Mouse (Mus musculus) adrenal gland, adult 8-10 months (tissue): ENCODE results near the gene Rapgef2. TPM values are rescaled to one million over a fixed set of nuclear protein-coding genes. Genes with fewer than 3 reads are reported as not detected.
"Not testable (repeated sequence)": the region's sequence is repeated elsewhere in the genome, so short reads cannot be mapped to it uniquely, and the experiment has no call there.

Experiments
- DNase-seq: peaks from one replicate; pipeline ENCODE4 v3.0.0; 2022
- total RNA-seq, 4 experiments: library from RNA; stranded (reverse); gene quantifications; 2 replicates each; pipeline ENCODE4 v1.2.4; 2022

Rapgef2 gene
- total RNA-seq, 4 experiments from 2014 or later = 21.3 to 32.2 (median 26.2) TPM

- peak; percentile 61 for DNase-seq
These were observed 83.8 kb downstream of the Rapgef2 start for GRCm38 (mm10) chr3:79202275-79203153.

DNA sequence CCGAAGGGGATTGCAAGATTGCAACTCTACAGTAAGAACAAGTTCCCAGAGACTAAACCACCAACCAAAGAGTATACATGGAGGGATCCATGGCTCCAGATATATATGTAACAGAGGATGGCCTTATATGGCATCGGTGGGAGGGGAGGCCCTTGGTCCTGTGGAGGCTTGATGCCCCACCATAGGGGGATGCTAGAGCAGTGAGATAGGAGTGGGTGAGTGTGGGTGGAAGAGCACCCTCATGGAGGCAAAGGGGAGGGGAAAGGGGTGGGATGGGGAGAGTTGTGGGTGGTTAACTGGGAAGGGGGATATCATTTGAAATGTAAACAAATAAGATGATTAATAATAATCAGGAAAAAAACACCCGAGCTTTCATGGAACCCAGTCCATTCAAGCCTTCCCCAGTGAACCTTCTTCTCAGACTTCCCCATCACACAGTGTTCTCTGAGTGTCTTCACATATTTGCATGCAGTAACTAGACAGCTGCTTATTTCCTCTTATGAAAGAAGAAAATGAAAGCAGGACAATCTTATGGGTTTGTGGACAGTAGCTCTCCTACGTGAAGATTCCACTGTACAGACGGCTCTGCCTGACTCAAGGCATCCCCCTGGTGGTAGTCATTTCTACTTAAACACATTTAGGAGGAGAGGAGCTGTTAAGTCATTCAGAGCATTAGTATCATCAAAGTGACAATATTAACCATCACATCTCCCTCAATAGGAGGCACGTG is 89.4 kb downstream of the Rapgef2 start:
- peak; percentile 32 for DNase-seq

- DNase-seq = no peak
These were observed 91.0 kb downstream of the Rapgef2 start for GRCm38 (mm10) chr3:79195280-79195679.

GRCm38 (mm10) chr3:79194111-79194793 is 92.1 kb downstream of the Rapgef2 start:
- DNase-seq = no peak

DNA sequence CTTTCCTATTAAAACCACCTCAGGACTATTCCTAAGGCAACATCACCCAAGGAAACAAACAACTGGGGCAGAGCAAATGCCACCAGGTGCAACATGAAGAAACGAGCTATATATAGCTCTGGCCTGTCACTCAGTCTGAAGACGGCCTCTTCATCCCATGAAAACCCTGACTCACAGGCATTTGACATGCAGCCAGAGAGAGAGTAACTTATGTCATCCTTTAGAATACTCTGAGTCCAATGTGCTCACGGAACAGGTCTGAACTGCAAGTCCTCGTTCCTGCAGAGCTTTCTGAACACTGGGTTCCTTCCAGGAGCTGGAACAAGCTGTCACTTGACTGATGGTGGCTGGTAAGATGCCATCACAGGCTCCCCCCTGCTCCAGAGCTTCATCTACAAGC is 93.3 kb downstream of the Rapgef2 start:
- DNase-seq = no peak

GRCm38 (mm10) chr3:79191981-79192380 is 94.3 kb downstream of the Rapgef2 start:
- no peak for DNase-seq

- no peak for DNase-seq
These were observed 94.8 kb downstream of the Rapgef2 start for GRCm38 (mm10) chr3:79191471-79191870.

DNA sequence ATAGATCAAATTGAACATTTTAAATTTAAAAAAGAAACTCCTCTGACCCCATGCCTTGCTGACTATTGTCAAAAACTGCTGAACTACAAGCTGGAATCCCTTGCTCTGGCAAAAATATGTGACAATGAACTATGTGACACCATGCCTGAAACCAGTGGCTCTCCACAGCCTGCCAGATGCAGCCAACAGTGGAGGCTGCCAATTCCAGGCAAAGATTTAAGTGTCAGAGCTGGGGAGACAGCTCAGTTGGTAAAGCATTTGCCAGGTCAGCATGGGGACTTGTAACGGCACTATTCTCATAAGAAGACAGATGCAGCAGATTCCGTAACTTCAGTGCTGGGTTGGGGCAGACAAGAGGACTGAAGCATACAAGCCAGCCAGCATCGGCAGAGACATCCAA is 95.9 kb downstream of the Rapgef2 start:
- no peak for DNase-seq

DNA sequence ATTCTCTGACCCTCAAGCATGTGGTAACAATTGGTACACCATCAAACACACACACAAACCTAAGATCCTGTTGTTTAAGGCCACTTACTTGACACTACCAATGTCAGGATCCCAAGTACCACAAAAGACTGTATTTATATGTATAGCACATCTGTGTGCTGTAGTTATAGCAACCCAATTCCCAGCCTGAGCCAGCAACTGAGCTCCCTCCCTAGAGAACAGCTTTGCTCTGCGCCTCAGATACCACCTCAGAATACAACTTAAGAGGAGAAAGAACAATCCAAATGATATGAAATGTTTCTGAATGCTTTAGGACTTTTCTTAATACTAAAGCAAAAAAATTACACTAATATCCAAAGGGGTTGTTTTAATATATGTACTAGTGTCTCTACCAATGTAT is 98.4 kb downstream of the Rapgef2 start:
- DNase-seq = no peak

DNA sequence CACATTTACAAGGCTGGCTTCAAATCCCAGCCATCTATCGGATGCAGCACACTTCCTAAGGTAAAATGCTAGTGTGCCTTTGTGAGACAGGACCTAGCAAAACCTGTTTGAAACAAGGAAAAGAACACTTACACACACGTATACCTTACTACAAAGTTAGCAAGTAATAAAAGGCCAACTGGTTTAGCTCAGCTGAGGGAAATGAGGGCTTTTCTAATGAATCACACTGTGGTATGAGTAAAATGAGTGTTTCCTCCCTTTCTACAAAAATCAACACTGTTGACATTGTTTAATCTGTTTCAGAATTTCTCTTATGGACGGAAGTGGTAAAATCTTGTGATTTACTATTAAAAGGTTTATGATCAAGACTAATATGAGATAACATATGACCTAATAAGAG is 104.0 kb downstream of the Rapgef2 start:
- DNase-seq = no peak

GRCm38 (mm10) chr3:79181248-79181991 is 104.9 kb downstream of the Rapgef2 start:
- peak; percentile 66 for DNase-seq

DNA sequence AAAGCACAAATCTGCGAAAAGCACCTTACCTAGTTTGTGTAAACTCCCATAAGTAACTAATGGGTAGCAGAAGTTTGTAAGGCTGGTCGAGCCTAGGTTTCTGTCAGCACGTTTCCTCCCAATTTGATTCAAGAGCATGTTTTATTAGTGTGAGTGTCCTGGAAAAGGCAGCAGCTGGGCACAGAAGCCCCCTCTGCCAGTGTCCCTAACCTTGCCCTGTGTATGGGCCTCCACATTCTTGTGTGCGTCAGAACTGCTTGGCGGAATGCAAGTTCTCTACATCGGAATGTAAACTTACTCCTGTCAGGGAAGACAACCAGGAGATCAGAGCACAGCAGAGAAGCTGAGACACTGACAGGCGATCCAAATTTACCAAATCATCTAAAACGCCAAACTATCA is 106.2 kb downstream of the Rapgef2 start:
- no peak for DNase-seq

DNA sequence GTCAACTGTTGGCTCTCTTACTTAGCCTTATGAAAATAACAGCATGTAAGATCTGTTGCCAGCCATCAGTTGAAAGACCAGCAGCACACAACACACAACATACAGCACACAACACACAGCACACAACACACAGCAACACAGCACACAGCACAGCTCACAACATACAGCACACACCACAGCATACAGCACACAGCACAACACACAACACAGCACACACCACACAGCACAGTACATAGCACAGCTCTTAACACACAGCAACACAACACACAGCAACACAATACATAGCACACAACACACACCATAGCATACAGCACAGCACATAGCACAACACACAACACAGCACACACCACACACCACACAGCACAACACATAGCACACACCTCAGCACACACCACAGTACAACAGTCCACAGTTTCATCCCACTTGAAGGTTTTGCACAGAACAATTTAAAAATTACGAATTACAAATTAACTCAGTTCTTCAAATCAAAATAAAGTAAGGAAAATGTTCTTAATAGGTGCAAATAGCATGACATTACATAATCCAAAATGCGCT is 106.7 kb downstream of the Rapgef2 start:
- no peak for DNase-seq

DNA sequence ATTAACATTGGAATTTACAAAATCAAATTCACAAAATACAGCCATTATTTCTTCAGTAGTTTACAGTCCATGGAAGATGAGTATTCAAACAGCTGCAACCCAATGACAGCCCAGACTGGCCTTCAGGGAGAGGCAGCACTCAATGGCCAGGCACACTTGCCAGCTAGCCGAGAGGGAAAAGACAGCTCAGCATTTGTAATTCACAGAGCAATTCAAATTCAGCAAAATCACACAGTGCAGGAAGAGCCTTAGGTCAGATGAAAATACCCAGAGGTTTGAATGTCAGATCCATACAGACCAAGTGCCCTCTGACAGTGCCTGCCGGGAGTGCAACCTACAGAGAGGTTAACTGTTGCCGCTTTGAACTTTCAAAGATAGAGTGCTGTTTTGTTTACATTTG is 107.6 kb downstream of the Rapgef2 start:
- no peak for DNase-seq

- DNase-seq = no peak
These were observed 108.2 kb downstream of the Rapgef2 start for GRCm38 (mm10) chr3:79178070-79178469.

- no peak for DNase-seq
These were observed 109.0 kb downstream of the Rapgef2 start for GRCm38 (mm10) chr3:79177136-79177870.

GRCm38 (mm10) chr3:79174168-79174567 is 112.1 kb downstream of the Rapgef2 start:
- no peak for DNase-seq

GRCm38 (mm10) chr3:79173291-79173690 is 113.0 kb downstream of the Rapgef2 start:
- no peak for DNase-seq

DNA sequence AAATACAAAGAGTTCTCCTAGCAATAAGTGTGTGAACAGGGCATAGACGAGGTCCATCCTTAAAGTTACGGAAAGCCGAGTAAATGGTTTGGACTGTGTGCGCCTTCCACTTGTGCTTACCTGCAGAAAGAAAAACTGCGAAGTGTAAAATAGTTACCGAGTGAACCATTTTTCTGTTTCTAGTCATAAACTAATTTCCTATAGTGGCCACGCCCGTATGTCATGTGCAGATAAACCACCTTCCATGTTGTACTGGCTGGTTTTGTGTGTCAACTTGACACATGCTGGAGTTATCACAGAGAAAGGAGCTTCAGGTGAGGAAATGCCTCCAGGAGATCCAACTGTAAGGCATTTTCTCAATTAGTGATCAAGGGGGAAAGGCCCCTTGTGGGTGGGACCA is 115.2 kb downstream of the Rapgef2 start:
- not testable (repeated sequence) for DNase-seq

DNA sequence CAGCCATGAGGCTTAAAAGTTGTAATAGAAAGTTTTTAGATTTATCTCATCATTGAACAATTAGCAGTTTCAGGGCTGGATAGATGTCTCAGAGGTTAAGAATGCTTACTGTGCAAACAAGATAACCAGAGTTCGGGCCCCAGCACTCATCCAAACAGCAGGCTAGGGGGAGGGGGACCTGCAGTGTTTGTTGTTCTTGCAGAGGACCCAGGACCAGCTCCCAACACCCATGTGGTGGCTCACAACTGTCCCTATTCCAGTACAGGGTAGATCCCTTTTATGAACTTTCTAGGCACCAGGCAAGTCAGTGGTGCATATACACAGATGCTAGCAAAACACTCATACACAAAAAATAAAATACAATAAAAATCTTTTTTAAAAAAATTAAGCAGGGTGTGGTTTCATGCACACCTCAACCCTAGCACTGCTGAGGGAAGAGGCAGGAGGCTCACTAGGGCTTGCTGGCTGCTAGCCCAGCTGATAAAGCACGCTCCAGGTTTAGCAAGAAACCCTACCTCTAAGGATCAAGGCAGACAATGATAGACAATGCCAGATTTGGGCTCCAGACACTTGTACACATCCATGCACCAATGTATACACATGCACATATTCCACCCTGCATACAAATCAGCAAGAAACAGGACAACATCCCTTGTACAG is 118.0 kb downstream of the Rapgef2 start:
- DNase-seq = no peak

DNA sequence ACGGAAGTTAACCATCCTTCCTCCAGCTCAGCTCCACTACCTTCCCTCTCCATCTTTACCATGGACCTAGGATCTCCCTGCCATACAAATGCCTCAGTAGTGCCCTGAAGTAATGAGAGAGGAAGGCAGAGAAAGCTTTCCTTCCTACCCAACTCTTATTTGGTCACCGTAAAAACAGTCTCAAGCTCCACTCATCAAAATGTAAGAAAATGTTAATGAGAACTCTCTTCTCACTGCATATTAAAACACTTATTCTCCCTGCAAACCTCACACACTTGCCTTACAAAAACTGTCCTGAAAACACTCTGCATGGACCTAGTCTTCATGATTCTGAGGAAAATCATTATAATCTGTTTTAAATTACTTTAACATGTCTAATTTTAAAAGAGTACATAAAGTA is 118.7 kb downstream of the Rapgef2 start:
- no peak for DNase-seq
